Mouse (Mus musculus): ENCODE data around the gene Slc9a9.

The Slc9a9 gene

DNA sequence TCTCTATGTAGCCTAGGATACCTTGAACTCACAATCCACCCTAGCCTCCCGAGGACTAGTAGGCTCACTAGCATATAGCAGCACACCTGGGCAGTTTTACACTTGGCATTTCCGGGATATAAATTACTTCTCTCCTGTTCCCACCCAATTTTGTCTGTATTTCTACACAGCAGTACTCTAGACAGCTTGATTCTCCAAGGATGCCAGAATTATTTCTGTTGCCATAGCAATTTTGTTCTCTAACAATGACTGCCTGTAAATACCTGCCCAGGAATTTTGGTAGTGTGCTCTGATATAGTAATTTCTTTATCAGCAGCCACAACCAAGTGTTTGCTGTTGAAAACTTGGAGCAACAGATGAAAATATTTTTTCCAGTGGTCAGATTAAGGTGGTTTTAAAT lies 16.7 kb downstream of the Slc9a9 start:
- DNase-seq, result no peak

DNA sequence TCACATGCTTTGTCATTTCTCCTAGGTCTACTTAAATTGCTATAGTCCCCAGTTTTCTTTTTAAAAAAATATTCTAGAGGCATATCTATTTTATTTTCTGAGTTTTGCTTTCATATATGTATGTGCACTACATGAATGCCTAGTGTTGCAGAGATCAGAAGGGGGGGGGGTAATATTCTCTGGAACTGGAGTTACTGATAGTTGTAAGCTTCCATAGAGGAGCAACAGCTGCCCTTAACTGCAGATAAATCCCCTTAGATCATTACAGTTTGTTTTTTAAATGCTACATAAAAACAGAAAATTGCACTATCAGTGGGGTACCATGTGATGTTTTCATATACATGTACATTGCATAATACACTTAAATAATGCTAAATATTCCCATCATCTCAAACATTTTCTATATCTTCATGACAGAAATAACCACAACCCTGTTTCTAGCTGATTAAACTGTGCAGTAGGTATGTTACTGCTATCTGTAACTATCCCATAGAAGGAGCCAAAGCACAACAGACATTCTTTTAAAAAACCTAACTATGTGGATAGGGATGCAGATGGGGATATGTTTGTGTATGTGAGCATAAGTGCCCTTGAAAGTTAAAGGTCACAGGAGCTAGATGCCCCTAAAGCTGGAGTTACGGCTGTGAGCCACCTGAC lies 17.6 kb downstream of the Slc9a9 start:
- DNase-seq, result no peak

DNA sequence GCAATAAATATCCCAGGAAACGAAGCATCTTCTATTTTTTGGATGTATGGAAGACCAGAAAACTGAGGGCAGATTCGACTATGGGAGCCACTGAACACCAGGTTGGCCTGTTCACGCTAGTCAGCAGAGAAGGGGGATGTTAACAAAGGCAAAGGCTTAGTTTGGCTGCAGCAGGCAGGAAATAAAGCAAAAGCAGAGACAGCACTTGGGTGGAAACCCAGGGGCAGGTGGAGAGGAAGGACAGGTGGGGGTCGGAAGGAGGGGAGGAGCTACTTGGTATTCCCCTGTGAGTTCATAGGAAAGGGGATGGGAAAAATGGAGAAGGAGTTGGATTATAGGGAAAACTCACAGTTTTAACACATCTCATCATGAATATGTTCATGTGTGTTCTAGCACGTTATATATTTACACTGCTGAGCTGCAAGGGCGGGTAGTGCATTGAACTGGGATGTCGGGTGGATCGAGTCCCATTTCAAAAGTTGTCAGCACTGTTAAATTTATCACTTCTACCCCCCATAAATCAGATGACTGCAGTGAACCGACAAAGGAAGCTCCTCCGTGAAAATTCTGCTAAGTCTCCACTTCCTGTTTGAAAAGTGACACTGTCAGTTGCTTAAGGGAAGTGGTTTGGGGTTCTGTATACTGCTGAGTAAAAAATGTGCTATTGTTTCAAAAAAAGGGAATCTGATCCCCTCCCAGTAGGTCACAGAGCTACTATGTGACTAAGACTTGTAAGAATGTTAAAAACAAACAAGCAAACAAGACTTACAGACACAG lies 21.8 kb downstream of the Slc9a9 start:
- DNase-seq, result no peak

DNA sequence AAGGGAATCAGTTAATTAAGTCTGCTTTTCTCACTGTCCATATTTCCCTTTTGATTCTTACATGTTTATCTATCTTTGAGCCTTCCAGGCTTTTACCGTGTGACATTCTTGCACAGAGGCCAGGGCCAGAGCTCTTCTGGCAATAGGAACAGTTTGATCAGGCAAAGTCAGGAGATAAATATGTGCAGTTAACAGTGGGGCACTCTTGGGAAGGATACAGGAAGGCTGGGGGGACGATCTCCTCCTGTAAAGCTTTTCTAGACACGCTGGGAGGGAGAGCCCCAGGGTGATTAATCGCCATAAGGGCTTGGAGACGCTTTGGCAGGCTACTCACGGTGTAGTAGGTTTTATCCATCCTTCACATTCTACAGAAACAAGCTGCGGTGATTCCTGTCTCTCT lies 22.4 kb downstream of the Slc9a9 start:
- DNase-seq, result no peak

DNA sequence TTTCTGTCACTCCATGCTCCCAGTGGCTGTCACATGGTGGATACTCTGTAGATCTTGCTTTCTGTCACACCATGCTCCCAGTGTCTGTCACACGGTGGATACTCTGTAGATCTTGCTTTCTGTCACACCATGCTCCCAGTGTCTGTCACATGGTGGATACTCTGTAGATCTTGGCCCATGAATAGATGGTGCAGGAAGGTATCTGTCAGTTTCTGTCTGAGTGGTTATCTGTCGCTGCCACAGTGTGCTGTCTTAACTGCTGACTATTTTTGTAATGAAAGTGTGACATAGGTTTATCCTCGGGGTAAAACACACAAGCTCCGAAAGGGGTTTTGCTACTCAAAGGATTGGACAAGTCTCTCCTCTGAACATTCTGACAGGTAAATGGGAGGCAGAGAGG lies 24.5 kb downstream of the Slc9a9 start:
- no peak for DNase-seq

DNA sequence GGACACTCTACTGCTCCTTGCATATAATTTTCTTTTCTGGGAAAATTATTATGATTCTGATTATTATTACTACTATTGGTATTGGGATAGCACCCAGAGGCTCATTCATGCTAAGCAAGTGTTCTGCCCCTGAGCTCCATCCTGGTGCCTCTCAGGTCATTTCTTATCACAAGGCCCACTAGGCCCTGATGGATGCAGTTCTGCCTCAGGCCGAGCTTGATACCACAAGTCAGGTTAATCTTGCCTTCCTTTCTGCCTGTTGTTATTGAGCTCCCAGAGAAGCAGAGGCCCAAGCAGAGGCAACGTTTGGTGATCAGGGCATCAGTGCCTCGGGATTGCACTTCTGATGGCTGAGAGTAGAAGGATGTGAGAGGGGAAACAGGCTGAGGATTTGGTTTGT lies 25.3 kb downstream of the Slc9a9 start:
- DNase-seq, result no peak

DNA sequence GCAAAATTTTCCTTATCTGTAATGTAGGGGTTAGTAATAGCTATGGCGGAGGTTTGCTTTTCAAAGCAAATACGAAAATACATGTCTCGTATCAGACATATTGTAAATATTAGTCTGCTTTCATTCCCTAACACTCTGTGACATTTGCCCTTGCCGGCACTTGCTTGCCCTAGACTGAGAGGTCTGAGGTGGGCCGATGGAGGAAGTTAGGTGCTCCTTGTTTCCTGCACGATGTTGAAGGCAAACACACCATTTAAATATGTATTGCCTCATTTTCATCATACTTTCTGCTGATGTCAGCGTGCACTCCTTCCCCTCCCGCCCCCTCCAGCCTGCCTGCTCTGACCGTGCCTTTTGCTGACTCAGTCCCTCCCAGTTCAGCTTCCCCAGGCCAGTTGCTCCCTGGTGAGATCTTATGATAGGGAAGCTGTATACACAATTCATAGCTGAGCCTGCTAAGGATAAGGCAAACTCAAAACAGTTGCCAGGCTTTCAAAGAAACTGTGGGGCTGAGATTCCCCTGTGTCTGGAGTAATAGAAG lies 26.9 kb downstream of the Slc9a9 start:
- no peak for DNase-seq

DNA sequence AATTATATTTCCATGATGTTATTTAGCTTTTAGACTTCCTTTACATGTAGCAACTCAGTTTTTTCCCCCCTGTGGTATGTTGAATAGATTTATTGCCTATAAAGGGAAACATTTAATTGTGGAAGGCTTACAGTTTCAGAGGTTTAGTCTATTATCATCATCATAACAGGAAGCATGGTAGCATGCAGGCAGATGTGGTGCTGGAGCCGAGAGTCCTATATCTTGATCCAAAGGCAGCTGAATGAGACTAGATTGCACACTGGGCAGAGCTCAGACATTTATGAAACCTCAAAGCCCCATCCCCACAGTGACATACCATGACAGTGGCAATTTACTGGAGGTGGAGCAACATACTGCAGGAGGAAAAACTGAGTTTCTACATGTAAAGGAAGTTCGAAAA lies 28.5 kb downstream of the Slc9a9 start:
- no peak for DNase-seq

DNA sequence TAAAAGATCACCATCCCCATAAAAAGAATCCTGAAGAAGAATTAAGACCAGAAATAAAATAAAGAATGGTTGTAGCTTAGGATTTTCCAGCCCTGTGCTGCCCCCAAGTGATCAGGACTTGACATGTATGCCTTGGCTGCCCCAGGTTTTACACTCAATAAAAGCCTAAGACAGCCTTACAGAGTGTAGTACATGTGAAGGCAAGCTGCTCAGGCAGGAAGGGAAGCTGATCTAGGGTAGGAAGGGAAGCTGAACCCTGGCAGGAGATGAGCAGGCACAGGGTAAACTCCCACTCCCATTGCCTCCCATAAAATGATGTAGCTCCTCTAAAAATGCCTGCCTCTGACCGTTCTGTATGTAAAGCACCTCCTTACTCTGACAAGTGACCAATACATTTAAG lies 30.8 kb downstream of the Slc9a9 start:
- peak; percentile 55 to 63 for DNase-seq

DNA sequence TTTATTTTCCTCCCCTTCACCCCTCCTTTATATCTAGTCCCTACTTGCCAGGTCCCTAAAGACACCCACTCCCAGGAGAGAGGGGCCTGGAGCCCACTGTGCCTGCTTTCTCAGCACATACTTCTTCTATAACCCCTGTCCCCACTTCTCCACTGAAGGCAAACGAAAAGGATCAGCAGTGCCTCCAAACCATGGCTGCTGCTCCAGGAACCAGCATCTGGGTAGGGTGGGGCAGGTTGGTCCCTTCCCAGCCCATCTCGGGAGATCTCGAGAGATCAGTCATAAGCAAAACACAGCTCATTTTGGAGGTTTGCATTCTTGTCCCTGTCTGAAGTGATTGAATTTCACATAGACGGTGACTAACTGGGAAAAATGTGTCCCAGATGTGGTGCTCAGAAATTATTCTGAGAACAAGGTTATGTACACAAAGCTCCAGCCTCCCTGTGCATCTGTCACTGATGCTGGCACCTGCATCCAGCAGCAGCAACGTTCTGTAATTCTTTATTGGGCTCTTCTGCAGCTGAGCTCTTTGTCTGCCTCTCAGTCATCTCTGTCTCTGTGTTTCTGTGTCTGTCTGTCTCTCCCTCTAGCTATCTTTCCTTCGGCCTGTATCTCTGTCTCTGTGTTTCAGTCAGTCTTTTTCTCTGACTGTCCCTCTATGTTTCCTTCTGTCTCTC lies 31.6 kb downstream of the Slc9a9 start:
- DNase-seq, result no peak

DNA sequence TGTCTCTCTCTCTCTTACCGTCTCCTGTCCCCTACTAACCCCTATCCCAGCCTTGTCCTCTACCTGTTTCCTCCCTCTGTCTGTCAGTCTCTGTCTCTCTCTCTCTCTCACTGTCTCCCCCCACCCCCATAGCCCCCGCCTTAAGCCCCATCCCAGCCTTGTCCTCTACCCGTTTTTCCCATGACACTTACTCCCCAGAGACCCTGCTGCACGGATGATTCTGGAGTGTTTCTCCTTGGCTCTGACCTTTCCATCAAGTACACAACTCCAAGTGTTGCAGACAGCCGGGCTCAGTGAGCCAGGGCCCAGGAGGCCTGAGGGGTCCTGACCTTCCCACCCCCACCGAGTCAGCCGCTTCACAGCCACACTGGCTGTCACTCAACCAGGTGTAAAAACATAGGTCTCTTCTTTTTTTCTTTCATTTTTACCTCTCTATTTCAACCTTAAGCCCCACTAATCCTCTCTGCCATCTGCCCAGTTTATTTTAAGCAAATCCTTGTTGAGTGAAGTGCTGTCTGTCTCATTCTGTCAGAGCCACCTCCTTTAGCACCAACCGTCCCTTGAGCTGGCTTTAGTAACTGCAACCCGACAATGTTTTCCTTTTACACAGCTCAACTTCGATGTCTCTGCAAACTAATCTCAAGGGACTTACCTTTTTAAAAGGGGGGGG lies 32.4 kb downstream of the Slc9a9 start:
- peak in 1 of 2 experiments; percentile 34 for DNase-seq

DNA sequence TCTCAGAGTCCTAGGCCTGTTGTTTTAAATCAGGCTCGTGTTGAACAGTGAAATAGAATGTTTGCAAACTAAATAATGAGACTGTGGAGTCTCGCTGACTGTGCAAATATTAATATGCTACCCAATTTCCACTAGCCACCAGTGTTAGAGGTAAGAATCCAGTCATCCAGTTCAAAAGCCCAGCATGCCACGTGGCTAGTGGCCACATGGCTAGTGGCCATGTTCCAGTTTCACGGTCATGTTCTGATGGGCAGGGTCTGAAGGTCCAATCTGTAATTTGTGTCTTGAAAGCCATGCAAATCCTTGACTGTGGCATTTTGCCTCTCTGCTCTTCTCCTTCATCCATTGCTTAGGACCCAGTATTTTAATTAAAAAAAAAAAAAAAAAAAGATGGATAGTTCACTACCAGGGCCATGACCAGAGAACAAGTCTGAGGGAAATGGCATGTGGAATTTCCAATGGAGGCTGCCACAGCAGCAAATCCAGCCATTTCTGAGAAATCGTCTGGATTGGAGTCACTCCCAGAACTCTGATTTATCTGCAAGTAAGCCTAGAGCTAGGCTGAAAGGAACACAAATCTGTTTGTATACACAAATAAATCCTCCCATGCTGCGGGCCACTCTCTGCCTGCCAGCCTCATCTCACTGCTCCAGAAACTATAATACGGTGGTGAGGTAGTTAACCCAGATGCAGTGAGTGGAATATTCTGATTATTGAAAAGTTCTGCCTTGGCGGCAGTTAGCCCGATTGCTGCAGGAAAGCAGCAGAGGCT lies 35.5 kb downstream of the Slc9a9 start:
- peak; percentile 46 to 48 for DNase-seq

DNA sequence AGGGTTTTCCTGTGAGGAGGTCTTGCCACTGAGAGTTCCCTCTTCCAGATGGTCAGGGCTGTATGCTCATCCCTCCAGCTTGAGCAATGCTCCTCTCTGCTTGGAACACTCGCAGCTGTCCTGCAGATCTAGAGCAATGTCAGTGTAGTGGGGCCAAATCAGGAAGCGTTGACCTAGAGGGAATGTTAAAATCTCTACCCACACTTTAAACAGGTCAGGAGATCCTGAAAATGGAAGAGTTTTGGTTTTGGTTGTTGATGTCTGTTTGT lies 36.0 kb downstream of the Slc9a9 start:
- DNase-seq, result no peak

DNA sequence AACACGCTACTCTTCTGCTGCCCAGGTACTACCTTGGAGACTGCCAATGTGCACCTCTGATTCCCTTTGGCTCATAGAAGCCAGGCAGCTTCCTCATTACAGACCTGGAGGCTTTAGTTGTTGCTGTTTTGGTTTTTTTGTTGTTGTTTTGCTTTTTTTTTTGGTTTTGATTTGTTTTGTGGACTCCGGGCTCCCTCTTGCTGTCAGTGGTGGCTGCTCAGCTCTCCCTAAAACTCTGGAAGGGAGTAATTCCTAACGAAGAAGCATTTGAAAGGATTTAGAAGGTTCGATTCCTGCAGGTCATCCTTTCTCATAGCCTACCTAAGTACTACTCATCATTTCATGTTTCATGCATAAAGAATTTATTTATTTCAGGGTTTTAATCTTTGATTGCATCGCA lies 42.4 kb downstream of the Slc9a9 start:
- DNase-seq, result no peak

DNA sequence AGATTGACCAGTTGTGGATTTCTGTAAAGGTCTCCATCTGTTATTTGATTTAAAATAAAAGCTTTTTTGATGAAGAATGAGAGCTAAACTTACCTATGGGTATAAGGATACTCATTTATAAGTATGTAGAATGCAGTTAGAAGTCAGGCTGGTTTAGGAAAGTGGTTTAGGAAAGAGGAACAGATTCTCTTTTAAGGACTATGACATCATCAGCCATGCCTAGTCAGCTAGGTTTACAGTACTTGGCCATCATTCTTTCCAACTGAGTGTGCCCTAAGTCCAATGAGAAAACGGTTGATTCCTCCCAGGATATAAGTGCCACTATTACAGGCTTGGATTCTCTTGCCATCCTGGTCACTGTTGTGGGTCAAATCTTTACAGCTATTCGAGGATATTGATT lies 47.0 kb downstream of the Slc9a9 start:
- DNase-seq, result no peak

DNA sequence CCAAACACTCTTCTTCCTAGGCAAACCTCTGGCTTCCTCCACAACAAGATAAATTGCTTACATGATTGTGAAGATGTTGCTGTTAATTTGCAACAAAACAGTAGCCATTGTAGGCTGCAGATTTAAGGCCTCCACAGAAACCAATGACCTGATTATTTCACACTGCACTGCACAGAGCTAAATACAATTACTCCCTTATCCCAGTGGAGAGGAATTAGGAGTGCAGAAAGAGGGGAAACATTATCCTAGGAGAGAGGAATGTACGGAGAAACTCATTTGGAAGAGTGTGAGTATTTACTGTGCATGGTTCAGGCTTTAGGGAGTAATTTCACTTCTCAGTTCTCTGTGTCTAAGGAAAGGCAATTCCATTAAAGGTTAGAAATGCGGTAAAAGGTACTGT lies 53.9 kb downstream of the Slc9a9 start:
- no peak for DNase-seq

DNA sequence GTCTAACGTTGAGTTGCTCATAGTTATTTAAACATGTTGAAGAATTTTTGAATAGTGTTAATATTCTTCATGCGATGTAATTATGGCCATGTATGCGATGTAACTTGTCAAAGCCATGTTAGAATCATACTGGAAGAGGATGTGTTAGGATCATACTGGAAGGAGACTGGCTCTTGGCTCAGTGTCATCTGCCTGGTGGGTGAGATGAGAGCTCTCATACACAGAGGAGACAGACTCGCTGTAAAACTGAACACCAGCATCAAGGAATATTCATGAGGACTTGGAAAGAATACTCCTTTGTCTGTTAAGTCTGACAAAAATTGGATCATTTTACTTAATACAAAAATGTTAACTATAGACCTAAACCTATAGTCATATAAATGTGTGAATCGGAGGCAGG lies 55.4 kb downstream of the Slc9a9 start:
- DNase-seq, result no peak

DNA sequence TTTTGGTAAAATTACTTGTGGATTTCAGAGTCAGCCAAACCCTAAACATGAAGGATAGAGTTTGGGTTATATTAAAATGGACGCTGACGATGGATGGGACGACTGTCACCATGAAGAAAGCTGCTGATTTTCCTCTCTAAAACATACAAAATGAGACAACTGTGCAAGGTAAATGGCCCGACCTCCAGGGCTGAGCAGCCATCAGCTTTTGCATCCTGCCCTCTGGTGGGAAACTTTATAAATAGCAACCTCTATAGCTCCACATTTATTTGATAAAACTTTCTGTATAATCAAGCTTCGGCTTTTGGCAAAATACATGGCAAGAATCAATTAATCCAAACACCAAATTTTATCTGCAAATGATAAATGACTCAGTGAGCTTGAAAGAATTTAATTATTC lies 57.7 kb downstream of the Slc9a9 start:
- DNase-seq, result peak; percentile 27 to 38

DNA sequence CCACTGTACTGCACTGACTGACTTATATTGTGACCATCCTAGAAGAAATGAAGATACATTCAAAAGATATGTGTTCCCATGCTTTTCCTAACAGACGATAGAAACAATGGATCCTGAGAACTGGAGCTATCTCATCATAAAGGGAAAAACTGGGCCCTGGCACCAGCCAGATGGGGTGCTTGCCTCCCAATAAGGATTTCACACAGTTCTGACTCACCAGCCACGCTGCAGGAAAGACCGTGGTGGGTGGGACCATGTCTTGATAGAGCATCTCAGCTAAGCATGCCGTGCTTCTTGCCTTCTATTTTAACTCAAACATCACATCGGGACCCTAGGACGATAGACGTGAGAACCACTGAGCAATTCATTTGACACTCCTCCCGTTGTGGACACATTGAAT lies 60.7 kb downstream of the Slc9a9 start:
- no peak for DNase-seq

DNA sequence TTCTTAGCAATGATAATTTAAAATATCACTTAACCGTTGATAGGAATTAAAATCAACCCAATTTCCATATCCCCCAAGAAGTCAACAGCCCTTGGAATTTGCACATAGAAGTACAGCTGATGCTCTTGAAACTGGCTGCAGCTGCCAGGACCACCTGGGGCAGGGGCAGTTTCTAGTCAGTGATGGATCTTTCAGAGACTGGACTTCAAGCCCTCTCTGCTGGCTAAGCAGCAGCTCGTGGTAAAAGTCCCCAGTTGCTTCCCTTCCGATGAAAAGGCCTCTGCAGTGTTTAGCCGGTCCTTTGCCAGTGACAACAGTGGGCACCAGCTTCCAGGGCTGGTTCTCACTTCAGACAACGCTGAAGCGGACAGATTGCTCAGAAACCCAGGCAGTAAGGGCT lies 62.4 kb downstream of the Slc9a9 start:
- DNase-seq, result no peak

DNA sequence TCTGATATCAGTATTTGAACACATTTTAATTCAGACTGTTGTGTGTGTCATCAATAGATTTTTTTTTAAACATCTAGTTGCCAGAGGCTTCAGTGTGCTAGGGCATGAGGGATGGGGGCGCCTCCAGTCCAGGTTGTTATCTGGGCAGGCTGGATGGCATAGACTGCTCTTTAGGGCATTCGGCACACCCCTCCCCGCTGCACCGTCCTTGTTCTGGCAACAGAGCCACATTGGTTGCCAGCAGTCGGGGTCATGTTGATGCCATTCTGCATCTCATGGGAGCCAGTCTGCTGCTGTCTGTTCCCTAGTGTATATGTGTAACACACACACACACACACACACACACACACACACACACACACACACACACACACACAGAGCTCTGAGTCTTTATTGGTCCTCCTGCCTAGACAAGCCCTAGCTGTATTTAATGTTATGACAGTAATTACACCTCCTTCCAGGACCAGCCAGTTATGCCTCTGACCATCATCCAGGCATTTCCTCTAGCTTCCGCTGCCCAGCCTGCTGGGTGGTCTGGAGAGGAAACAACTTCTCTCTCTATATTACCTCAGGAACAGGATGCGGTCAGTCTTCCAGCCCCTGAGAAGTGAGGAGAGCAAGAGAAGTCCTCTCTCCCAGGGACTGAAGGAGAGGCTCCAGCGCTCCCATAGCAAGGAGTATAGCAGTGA lies 63.0 kb downstream of the Slc9a9 start:
- DNase-seq, result peak in 1 of 2 experiments; percentile 13

DNA sequence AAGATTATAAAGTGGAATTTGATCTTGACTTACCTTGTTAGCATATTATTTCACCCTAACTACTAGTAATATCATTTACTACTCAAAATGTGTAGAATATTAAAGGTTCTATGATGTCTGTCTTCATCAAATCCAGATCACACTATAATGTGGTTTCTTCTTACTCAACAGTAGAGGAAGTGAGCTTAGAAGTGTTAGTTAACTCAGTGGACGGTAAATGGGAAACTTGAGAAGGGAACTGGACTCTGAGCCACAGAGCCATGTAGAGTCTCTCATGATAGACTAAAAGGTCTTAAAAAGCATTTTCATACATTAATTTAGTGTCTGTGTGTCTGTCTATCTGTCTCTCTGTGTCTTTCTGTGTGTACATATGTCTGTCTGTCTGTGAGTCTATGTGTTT lies 64.6 kb downstream of the Slc9a9 start:
- DNase-seq, result no peak

Data from cerebellum, postnatal 36 days (tissue).